Mouse (Mus musculus): ENCODE results near the gene Pde6d. TPM values are rescaled to one million over a fixed set of nuclear protein-coding genes. Genes with fewer than 3 reads are reported as not detected.

The Pde6d gene
- polyA plus RNA-seq (2014; fragmentation: Illumina TruSeq; extraction: RNeasy Lipid Tissue Mini Kit (QIAGEN cat#74804); ENCODE audit: low read depth, low replicate concordance) = 27.8 TPM

GRCm38 (mm10) chr1:86582451-86583096 lies at the start of gene Pde6d, which contains the start of gene Cops7b:
Gene Pde6d, minus strand, starts transcription at chr1:86582629.
Gene Cops7b, plus strand, starts transcription at chr1:86582904.

GRCm38 (mm10) chr1:86526116-86526788 lies 56.2 kb downstream of the Pde6d start, which contains the start of gene Ptma:
Gene Ptma, plus strand, starts transcription at chr1:86526726.

Other genes starting within 250 kb of the Pde6d start
- gene Ncl, start 223.2 kb downstream of the Pde6d start, polyA plus RNA-seq (2014; fragmentation: Illumina TruSeq; extraction: RNeasy Lipid Tissue Mini Kit (QIAGEN cat#74804); ENCODE audit: low read depth, low replicate concordance) = 471 TPM
- gene Nmur1, start 156.4 kb downstream of the Pde6d start, polyA plus RNA-seq (2014; fragmentation: Illumina TruSeq; extraction: RNeasy Lipid Tissue Mini Kit (QIAGEN cat#74804); ENCODE audit: low read depth, low replicate concordance) = not detected
- gene Tex44, start 156.3 kb downstream of the Pde6d start, polyA plus RNA-seq (2014; fragmentation: Illumina TruSeq; extraction: RNeasy Lipid Tissue Mini Kit (QIAGEN cat#74804); ENCODE audit: low read depth, low replicate concordance) = not detected
- 1,289 TPM for gene Ptma, start 55.9 kb downstream of the Pde6d start, polyA plus RNA-seq (2014; fragmentation: Illumina TruSeq; extraction: RNeasy Lipid Tissue Mini Kit (QIAGEN cat#74804); ENCODE audit: low read depth, low replicate concordance)
- 2.8 TPM for gene Cops7b, start 275 bp upstream of the Pde6d start, polyA plus RNA-seq (2014; fragmentation: Illumina TruSeq; extraction: RNeasy Lipid Tissue Mini Kit (QIAGEN cat#74804); ENCODE audit: low read depth, low replicate concordance)
- not detected for gene Nppc, start 87.9 kb upstream of the Pde6d start, polyA plus RNA-seq (2014; fragmentation: Illumina TruSeq; extraction: RNeasy Lipid Tissue Mini Kit (QIAGEN cat#74804); ENCODE audit: low read depth, low replicate concordance)
- 11.7 TPM for gene Dis3l2, start 121.2 kb upstream of the Pde6d start, polyA plus RNA-seq (2014; fragmentation: Illumina TruSeq; extraction: RNeasy Lipid Tissue Mini Kit (QIAGEN cat#74804); ENCODE audit: low read depth, low replicate concordance)

All from adrenal gland, adult 10 weeks (tissue).